ENCODE assay signal across 9 mouse cellular contexts in the genomic region with DNA sequence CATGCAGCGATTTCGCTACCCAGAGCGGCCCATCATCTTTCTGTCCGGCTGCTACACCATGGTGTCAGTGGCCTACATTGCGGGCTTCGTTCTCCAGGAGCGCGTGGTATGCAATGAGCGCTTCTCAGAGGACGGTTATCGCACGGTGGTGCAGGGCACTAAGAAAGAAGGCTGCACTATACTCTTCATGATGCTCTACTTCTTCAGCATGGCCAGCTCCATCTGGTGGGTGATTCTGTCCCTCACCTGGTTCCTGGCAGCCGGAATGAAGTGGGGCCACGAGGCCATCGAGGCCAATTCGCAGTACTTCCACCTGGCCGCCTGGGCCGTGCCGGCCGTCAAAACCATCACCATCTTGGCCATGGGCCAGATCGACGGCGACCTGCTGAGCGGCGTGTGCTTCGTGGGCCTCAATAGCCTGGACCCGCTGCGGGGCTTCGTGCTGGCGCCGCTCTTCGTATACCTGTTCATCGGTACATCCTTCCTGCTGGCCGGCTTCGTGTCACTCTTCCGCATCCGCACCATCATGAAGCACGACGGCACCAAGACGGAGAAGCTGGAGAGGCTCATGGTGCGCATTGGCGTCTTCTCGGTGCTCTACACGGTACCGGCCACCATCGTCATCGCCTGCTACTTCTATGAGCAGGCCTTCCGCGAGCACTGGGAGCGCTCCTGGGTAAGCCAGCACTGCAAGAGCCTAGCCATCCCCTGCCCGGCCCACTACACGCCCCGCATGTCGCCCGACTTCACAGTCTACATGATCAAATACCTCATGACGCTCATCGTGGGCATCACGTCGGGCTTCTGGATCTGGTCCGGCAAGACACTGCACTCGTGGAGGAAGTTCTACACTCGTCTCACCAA. TPM values are rescaled to one million over a fixed set of nuclear protein-coding genes. Genes with fewer than 3 reads are reported as not detected.
DNase-seq lines count a peak whose midpoint lies in the region; ATAC-seq and TF ChIP-seq lines count a peak whose summit lies in the region.
"Had no signal": no experiment of that assay in that cellular context is flagged by ENCODE, and none has a peak within 500 bp of the region (broad histone marks: within the 10 kb centered on the region; RNA-seq: fewer than 3 reads in every experiment).

No protein-coding gene starts in this region.

- intact Hi-C loops in left cerebral cortex, postnatal 14 days (cut with DNase I): loop anchor here (5.0 kb wide), 1 partner anchor 37 kb away; no protein-coding TSS in a partner anchor

- H3K27me3 ChIP-seq in testis, adult 2 months (ENCODE audit: control insufficient read depth, insufficient read depth, low read length): peaks cover 5% of the 10 kb centered on the region; the same call in 1 of the 2 replicates
- H3K27me3 ChIP-seq in embryonic facial prominence, embryonic 15.5 days: no peaks in the 10 kb centered on the region
- peaks cover 5% of the 10 kb centered on the region; the same call in 1 of the 2 replicates for H3K27me3 ChIP-seq in hindbrain, embryonic 15.5 days
- H3K27me3 ChIP-seq in lung, embryonic 16.5 days (ENCODE audit: control insufficient read depth, insufficient read depth, low read depth, low read length): peaks cover 3% of the 10 kb centered on the region; the same call in 1 of the 2 replicates
- no peaks in the 10 kb centered on the region for H3K27me3 ChIP-seq in stomach, postnatal 0 days (ENCODE audit: control insufficient read depth, insufficient read depth, low read length)

- H3K27ac ChIP-seq in testis, adult 2 months (ENCODE audit: control insufficient read depth, insufficient read depth, low read depth, low read length): no peak overlapping the region
- H3K27ac ChIP-seq in embryonic facial prominence, embryonic 15.5 days (replicated peaks): peak overlapping the region; percentile 99
- peak overlapping the region; percentile 90; the same call in 1 of the 2 replicates for H3K27ac ChIP-seq in hindbrain, embryonic 15.5 days (replicated peaks)
- peak overlapping the region; percentile 98 for H3K27ac ChIP-seq in lung, embryonic 16.5 days (ENCODE audit: low read length)
- peak overlapping the region; percentile 93 for H3K27ac ChIP-seq in stomach, postnatal 0 days (replicated peaks)

- no peak for TF ChIP-seq EP300 in stomach, postnatal 0 days (optimal IDR thresholded peaks at IDR 0.05)

- H3K9ac ChIP-seq in embryonic facial prominence, embryonic 15.5 days: peak overlapping the region; percentile 85
- peak overlapping the region; percentile 60 for H3K9ac ChIP-seq in hindbrain, embryonic 15.5 days
- peak overlapping the region; percentile 84 for H3K9ac ChIP-seq in lung, embryonic 16.5 days (ENCODE audit: low read length)
- peak overlapping the region; percentile 86 for H3K9ac ChIP-seq in stomach, postnatal 0 days (ENCODE audit: low read length)

- WGBS in embryonic facial prominence, embryonic 15.5 days: under 1% methylated on average over 62 of the region's 62 CpGs
- under 1% methylated on average over 62 of the region's 62 CpGs for WGBS in hindbrain, embryonic 15.5 days
- WGBS in lung, embryonic 16.5 days: under 1% methylated on average over 62 of the region's 62 CpGs
- WGBS in stomach, postnatal 0 days: 1% methylated on average over 62 of the region's 62 CpGs

- H3K4me1 ChIP-seq in testis, adult 2 months (ENCODE audit: control insufficient read depth, insufficient read depth, low read length): peaks cover 29% of the 10 kb centered on the region
- H3K4me1 ChIP-seq in embryonic facial prominence, embryonic 15.5 days: peaks cover 35% of the 10 kb centered on the region
- peaks cover 44% of the 10 kb centered on the region for H3K4me1 ChIP-seq in hindbrain, embryonic 15.5 days (replicated peaks)
- peaks cover 31% of the 10 kb centered on the region for H3K4me1 ChIP-seq in lung, embryonic 16.5 days (replicated peaks; ENCODE audit: control insufficient read depth, insufficient read depth, low read length)
- H3K4me1 ChIP-seq in stomach, postnatal 0 days (replicated peaks; ENCODE audit: control insufficient read depth, insufficient read depth): 0 out of 2 replicates have a peak, but pooled peaks cover 3% of the 10 kb centered on the region

- no peak for TF ChIP-seq CTCF in testis, adult 2 months (IDR thresholded peaks at IDR 0.05; ENCODE audit: control insufficient read depth, insufficient read depth, insufficient replicate concordance, low read depth, low read length)
- TF ChIP-seq CTCF in stomach, postnatal 0 days (IDR thresholded peaks at IDR 0.05; ENCODE audit: low read depth): peak; percentile 34

- ATAC-seq in embryonic facial prominence, embryonic 15.5 days (ENCODE audit: insufficient number of reproducible peaks, low FRiP score, low TSS enrichment, low read depth): no peak
- 0 out of 2 replicates have a peak, but pooled peaks have one; percentile 7 for ATAC-seq in hindbrain, embryonic 15.5 days (ENCODE audit: low FRiP score, low read depth)
- ATAC-seq in lung, embryonic 16.5 days (ENCODE audit: low read depth): no peak
- no peak for ATAC-seq in stomach, postnatal 0 days (ENCODE audit: low FRiP score, low TSS enrichment)

- H3K4me2 ChIP-seq in embryonic facial prominence, embryonic 15.5 days (replicated peaks): peak overlapping the region; percentile 72
- peak overlapping the region; percentile 95 for H3K4me2 ChIP-seq in hindbrain, embryonic 15.5 days
- peak overlapping the region; percentile 82 for H3K4me2 ChIP-seq in lung, embryonic 16.5 days (ENCODE audit: low read depth, low read length)
- H3K4me2 ChIP-seq in stomach, postnatal 0 days (replicated peaks; ENCODE audit: low read depth): peak overlapping the region; percentile 77

- peak overlapping the region; percentile 72 for H3K4me3 ChIP-seq in testis, adult 2 months (ENCODE audit: control insufficient read depth, low read depth, low read length)
- H3K4me3 ChIP-seq in embryonic facial prominence, embryonic 15.5 days (replicated peaks): peak overlapping the region; percentile 87
- H3K4me3 ChIP-seq in hindbrain, embryonic 15.5 days: peak overlapping the region; percentile 77
- peak overlapping the region; percentile 87 for H3K4me3 ChIP-seq in lung, embryonic 16.5 days (ENCODE audit: low read length)
- H3K4me3 ChIP-seq in stomach, postnatal 0 days (ENCODE audit: low read depth, low read length): peak overlapping the region; percentile 80

- DNase-seq in testis, postnatal 14 days (ENCODE audit: low spot score): no peak
- peak; percentile 50 for DNase-seq in stomach, postnatal 0 days (ENCODE audit: low spot score)
- no peak for DNase-seq in left cerebral cortex, postnatal 14 days (ENCODE audit: low spot score in 2 of 2)

- TF ChIP-seq POLR2A in testis, adult 2 months (IDR thresholded peaks at IDR 0.05; ENCODE audit: control insufficient read depth, low read depth, low read length): no peak

- H3K36me3 ChIP-seq in testis, adult 2 months (ENCODE audit: control insufficient read depth, insufficient read depth, low read length): no peaks in the 10 kb centered on the region
- H3K36me3 ChIP-seq in embryonic facial prominence, embryonic 15.5 days: no peaks in the 10 kb centered on the region
- H3K36me3 ChIP-seq in hindbrain, embryonic 15.5 days: no peaks in the 10 kb centered on the region
- H3K36me3 ChIP-seq in lung, embryonic 16.5 days (ENCODE audit: control insufficient read depth, insufficient read depth, low read length): no peaks in the 10 kb centered on the region
- H3K36me3 ChIP-seq in stomach, postnatal 0 days (ENCODE audit: control insufficient read depth, insufficient read depth, low read length): no peaks in the 10 kb centered on the region

- H3K9me3 ChIP-seq in embryonic facial prominence, embryonic 15.5 days (replicated peaks): no peaks in the 10 kb centered on the region
- H3K9me3 ChIP-seq in hindbrain, embryonic 15.5 days: no peaks in the 10 kb centered on the region
- no peaks in the 10 kb centered on the region for H3K9me3 ChIP-seq in lung, embryonic 16.5 days (ENCODE audit: control insufficient read depth, low read length)
- no peaks in the 10 kb centered on the region for H3K9me3 ChIP-seq in stomach, postnatal 0 days (ENCODE audit: control insufficient read depth, low read length)

RNA-seq across cellular contexts. Expression of gene Fzd2, which starts 1.6 kb away (rescaled TPM):
- polyA plus RNA-seq in testis, adult 2 months (2012; rRNA removed): 1.1 and 2.0 TPM in 2 replicates
- polyA plus RNA-seq in embryonic facial prominence, embryonic 15.5 days (2015; fragmentation: Nextera tagmentation; extraction: Ambion mirVana): 45.8 and 47.6 TPM in 2 replicates
- polyA plus RNA-seq in hindbrain, embryonic 15.5 days (2015; fragmentation: Nextera tagmentation; extraction: Ambion mirVana): 7.9 and 9.8 TPM in 2 replicates
- 25.9 and 27.8 TPM in 2 replicates for polyA plus RNA-seq in lung, embryonic 16.5 days (2015; fragmentation: Nextera tagmentation; extraction: Ambion mirVana)
- 10.2 and 11.8 TPM in 2 replicates for polyA plus RNA-seq in stomach, postnatal 0 days (2015; fragmentation: Nextera tagmentation; extraction: Ambion mirVana)
- 10 to 100 TPM; 10.6 to 11.1 TPM for total RNA-seq in left cerebral cortex, postnatal 14 days (2021)
- polyA plus RNA-seq: erythroblast, embryonic 14.5 days had no signal

RNA-seq across cellular contexts. Expression of gene Gm11627, which starts 26.5 kb away (rescaled TPM):
- 0.40 and 0.51 TPM in 2 replicates for polyA plus RNA-seq in testis, adult 2 months (2012; rRNA removed)
- polyA plus RNA-seq in embryonic facial prominence, embryonic 15.5 days (2015; fragmentation: Nextera tagmentation; extraction: Ambion mirVana): 11.1 and 12.0 TPM in 2 replicates
- polyA plus RNA-seq in hindbrain, embryonic 15.5 days (2015; fragmentation: Nextera tagmentation; extraction: Ambion mirVana): 3.1 and 3.4 TPM in 2 replicates
- polyA plus RNA-seq in lung, embryonic 16.5 days (2015; fragmentation: Nextera tagmentation; extraction: Ambion mirVana): 18.4 and 23.2 TPM in 2 replicates
- 20.1 and 22.4 TPM in 2 replicates for polyA plus RNA-seq in stomach, postnatal 0 days (2015; fragmentation: Nextera tagmentation; extraction: Ambion mirVana)
- total RNA-seq in left cerebral cortex, postnatal 14 days (2021): 1 to 10 TPM; 3.5 to 9.8 TPM
- polyA plus RNA-seq: erythroblast, embryonic 14.5 days; spleen, adult 2 months had no signal

RNA-seq across cellular contexts. Expression of gene Gpatch8, which starts 49.6 kb away (rescaled TPM):
- polyA plus RNA-seq in testis, adult 2 months (2012; rRNA removed): 15.4 and 16.7 TPM in 2 replicates
- 56.2 and 59.1 TPM in 2 replicates for polyA plus RNA-seq in embryonic facial prominence, embryonic 15.5 days (2015; fragmentation: Nextera tagmentation; extraction: Ambion mirVana)
- polyA plus RNA-seq in hindbrain, embryonic 15.5 days (2015; fragmentation: Nextera tagmentation; extraction: Ambion mirVana): 66.6 and 69.9 TPM in 2 replicates
- polyA plus RNA-seq in lung, embryonic 16.5 days (2015; fragmentation: Nextera tagmentation; extraction: Ambion mirVana): 47.1 and 48.6 TPM in 2 replicates
- polyA plus RNA-seq in stomach, postnatal 0 days (2015; fragmentation: Nextera tagmentation; extraction: Ambion mirVana): 16.7 and 16.8 TPM in 2 replicates
- total RNA-seq in left cerebral cortex, postnatal 14 days (2021): 10 to 100 TPM; 52.1 to 62.1 TPM

RNA-seq across cellular contexts. Expression of gene Meioc, which starts 57.7 kb away (rescaled TPM):
- polyA plus RNA-seq in testis, adult 2 months (2012; rRNA removed): 36.1 and 38.8 TPM in 2 replicates
- 0.58 and 0.80 TPM in 2 replicates for polyA plus RNA-seq in embryonic facial prominence, embryonic 15.5 days (2015; fragmentation: Nextera tagmentation; extraction: Ambion mirVana)
- polyA plus RNA-seq in hindbrain, embryonic 15.5 days (2015; fragmentation: Nextera tagmentation; extraction: Ambion mirVana): 0.09 and 0.16 TPM in 2 replicates
- polyA plus RNA-seq in lung, embryonic 16.5 days (2015; fragmentation: Nextera tagmentation; extraction: Ambion mirVana): 0.16 and 0.19 TPM in 2 replicates
- polyA plus RNA-seq in stomach, postnatal 0 days (2015; fragmentation: Nextera tagmentation; extraction: Ambion mirVana): 0.23 and 0.39 TPM in 2 replicates
- total RNA-seq in left cerebral cortex, postnatal 14 days (2021): not detected
- polyA plus RNA-seq: erythroblast, embryonic 14.5 days; spleen, adult 2 months had no signal
